Mouse (Mus musculus): ENCODE data around the gene Loxl3. TPM values are rescaled to one million over a fixed set of nuclear protein-coding genes. Genes with fewer than 3 reads are reported as not detected.

The Loxl3 gene
- total RNA-seq, 1 experiment from 2014 or later = 0.47 TPM

- no peak for ATAC-seq (ENCODE audit: extremely low read depth, insufficient number of reproducible peaks, low FRiP score, poor library complexity, severe bottlenecking)
These were observed 6.6 kb downstream of the Loxl3 start for GRCm38 (mm10) chr6:83040601-83041000.

- no peak for ATAC-seq (ENCODE audit: extremely low read depth, insufficient number of reproducible peaks, low FRiP score, poor library complexity, severe bottlenecking)
These were observed 9.6 kb downstream of the Loxl3 start for GRCm38 (mm10) chr6:83043561-83043960.

- ATAC-seq (ENCODE audit: extremely low read depth, insufficient number of reproducible peaks, low FRiP score, poor library complexity, severe bottlenecking) = no peak
These were observed 10.0 kb downstream of the Loxl3 start for GRCm38 (mm10) chr6:83043993-83044392.

- ATAC-seq (ENCODE audit: extremely low read depth, insufficient number of reproducible peaks, low FRiP score, poor library complexity, severe bottlenecking) = peak; percentile 71; the same call in 1 of the 2 replicates
These were observed 10.8 kb downstream of the Loxl3 start for GRCm38 (mm10) chr6:83044742-83045141.

GRCm38 (mm10) chr6:83049367-83049766, 15.4 kb downstream of the Loxl3 start:
- ATAC-seq (ENCODE audit: extremely low read depth, insufficient number of reproducible peaks, low FRiP score, poor library complexity, severe bottlenecking) = no peak

- ATAC-seq (ENCODE audit: extremely low read depth, insufficient number of reproducible peaks, low FRiP score, poor library complexity, severe bottlenecking) = peak; percentile 4; the same call in 1 of the 2 replicates
These were observed 19.4 kb downstream of the Loxl3 start for GRCm38 (mm10) chr6:83053136-83053960.

GRCm38 (mm10) chr6:83054074-83054851, 20.3 kb downstream of the Loxl3 start, which contains the start of gene Aup1:
Gene Aup1 (plus strand): TSS chr6:83054521.
- ATAC-seq (ENCODE audit: extremely low read depth, insufficient number of reproducible peaks, low FRiP score, poor library complexity, severe bottlenecking) = peak; percentile 93

GRCm38 (mm10) chr6:83054871-83055431, 21.0 kb downstream of the Loxl3 start, which contains the start of gene Htra2:
Gene Htra2 (minus strand): TSS chr6:83055273.
- ATAC-seq (ENCODE audit: extremely low read depth, insufficient number of reproducible peaks, low FRiP score, poor library complexity, severe bottlenecking) = no peak

GRCm38 (mm10) chr6:83057790-83058189, 23.8 kb downstream of the Loxl3 start, which contains the start of gene Dqx1:
Gene Dqx1 (plus strand): TSS chr6:83057844.
- ATAC-seq (ENCODE audit: extremely low read depth, insufficient number of reproducible peaks, low FRiP score, poor library complexity, severe bottlenecking) = no peak

- ATAC-seq (ENCODE audit: extremely low read depth, insufficient number of reproducible peaks, low FRiP score, poor library complexity, severe bottlenecking) = no peak
These were observed 24.8 kb downstream of the Loxl3 start for GRCm38 (mm10) chr6:83058725-83059124.

GRCm38 (mm10) chr6:83065995-83066394, 32.0 kb downstream of the Loxl3 start:
- ATAC-seq (ENCODE audit: extremely low read depth, insufficient number of reproducible peaks, low FRiP score, poor library complexity, severe bottlenecking) = no peak

- ATAC-seq (ENCODE audit: extremely low read depth, insufficient number of reproducible peaks, low FRiP score, poor library complexity, severe bottlenecking) = no peak
These were observed 32.5 kb downstream of the Loxl3 start for GRCm38 (mm10) chr6:83066441-83066840.

GRCm38 (mm10) chr6:83068221-83068620, 34.2 kb downstream of the Loxl3 start:
- ATAC-seq (ENCODE audit: extremely low read depth, insufficient number of reproducible peaks, low FRiP score, poor library complexity, severe bottlenecking) = no peak

- no peak for ATAC-seq (ENCODE audit: extremely low read depth, insufficient number of reproducible peaks, low FRiP score, poor library complexity, severe bottlenecking)
These were observed 34.9 kb downstream of the Loxl3 start for GRCm38 (mm10) chr6:83068706-83069487.

- no peak for ATAC-seq (ENCODE audit: extremely low read depth, insufficient number of reproducible peaks, low FRiP score, poor library complexity, severe bottlenecking)
These were observed 35.7 kb downstream of the Loxl3 start for GRCm38 (mm10) chr6:83069488-83070246.

- no peak for ATAC-seq (ENCODE audit: extremely low read depth, insufficient number of reproducible peaks, low FRiP score, poor library complexity, severe bottlenecking)
These were observed 36.1 kb downstream of the Loxl3 start, which contains the start of gene Tlx2 for GRCm38 (mm10) chr6:83070247-83070310. Gene Tlx2 (minus strand): TSS chr6:83070293.

- ATAC-seq (ENCODE audit: extremely low read depth, insufficient number of reproducible peaks, low FRiP score, poor library complexity, severe bottlenecking) = no peak
These were observed 36.6 kb downstream of the Loxl3 start for GRCm38 (mm10) chr6:83070311-83071219.

- no peak for ATAC-seq (ENCODE audit: extremely low read depth, insufficient number of reproducible peaks, low FRiP score, poor library complexity, severe bottlenecking)
These were observed 37.2 kb downstream of the Loxl3 start for GRCm38 (mm10) chr6:83071220-83071619.

Measured in neutrophil, adult 5-6 weeks (primary cell).